Mouse (Mus musculus) kidney, embryonic 16.5 days (tissue): ENCODE measurements around the gene Crebrf. TPM values are rescaled to one million over a fixed set of nuclear protein-coding genes. Genes with fewer than 3 reads are reported as not detected.

Experiments
- ATAC-seq: fragments of 200-750 bp; cut with Nextera tagmentation; 2 replicates; pipeline ENCODE4 v1.8.0; 2017; ENCODE audit warnings: moderate TSS enrichment; ENCODE audit not compliant: low FRiP score, low TSS enrichment
- H3K27ac ChIP-seq: fragments of 300-500 bp; sonication (generic); 2 replicates; pipeline ENCODE4 v1.5.1; 2014; ENCODE audit warnings: low read length
- H3K27me3 ChIP-seq: fragments of 300-500 bp; sonication (generic); 2 replicates; pipeline ENCODE4 v1.6.1; 2014; ENCODE audit warnings: low read length, control low read depth, mixed read lengths; ENCODE audit not compliant: insufficient read depth
- H3K36me3 ChIP-seq: fragments of 300-500 bp; sonication (generic); 2 replicates; pipeline ENCODE4 v1.6.1; 2014; ENCODE audit warnings: low read length, control low read depth, mixed read lengths; ENCODE audit not compliant: insufficient read depth
- H3K4me1 ChIP-seq: fragments of 300-500 bp; sonication (generic); 2 replicates; pipeline ENCODE4 v1.6.1; 2014; ENCODE audit warnings: low read length, control low read depth, mixed read lengths; ENCODE audit not compliant: insufficient read depth
- H3K4me2 ChIP-seq: fragments of 300-500 bp; sonication (generic); replicated peaks from 2 replicates; pipeline ENCODE4 v1.6.1; 2014; ENCODE audit warnings: low read depth, low read length
- H3K4me3 ChIP-seq: fragments of 300-500 bp; sonication (generic); 2 replicates; pipeline ENCODE4 v1.5.1; 2014; ENCODE audit warnings: mild to moderate bottlenecking, low read length
- H3K9ac ChIP-seq: fragments of 300-500 bp; sonication (generic); replicated peaks from 2 replicates; pipeline ENCODE4 v1.6.1; 2014; ENCODE audit warnings: low read length
- H3K9me3 ChIP-seq: fragments of 300-500 bp; sonication (generic); 2 replicates; pipeline ENCODE4 v1.6.1; 2016; ENCODE audit warnings: low read length, control low read depth
- WGBS: fragments of 180-500 bp; shearing (Covaris S2); extraction: QIAGEN DNeasy Blood & Tissue Kit; methylation state at CpG from one replicate; pipeline ENCODE4 v1.1.7; 2014; 5-methylcytosine and 5-hydroxymethylcytosine counted together
- polyA plus RNA-seq: library from polyadenylated mRNA; unstranded; fragments of >200 nt; fragmentation: Nextera tagmentation; extraction: Ambion mirVana; gene quantifications from 2 replicates; pipeline ENCODE4 v1.2.1, GENCODE M21; 2015

Gene Crebrf
- polyA plus RNA-seq, 1 experiment from 2014 or later: 9.2 TPM

- ATAC-seq: no peak
- no peaks in the 10 kb centered on the region for H3K9me3 ChIP-seq
- H3K4me1 ChIP-seq: no peaks in the 10 kb centered on the region
- H3K4me3 ChIP-seq: no peak overlapping the region
- WGBS: 87% methylated on average over 13 of the region's 13 CpGs
- no peak overlapping the region for H3K4me2 ChIP-seq
- H3K27ac ChIP-seq: no peak overlapping the region
- no peak overlapping the region for H3K9ac ChIP-seq
- no peaks in the 10 kb centered on the region for H3K27me3 ChIP-seq
- H3K36me3 ChIP-seq: peaks cover 30% of the 10 kb centered on the region
Observed at GRCm38 (mm10) chr17:26701565-26701964, 13.9 kb upstream of the Crebrf start.

- H3K27me3 ChIP-seq: no peaks in the 10 kb centered on the region
- no peaks in the 10 kb centered on the region for H3K9me3 ChIP-seq
- no peak overlapping the region for H3K4me3 ChIP-seq
- H3K4me1 ChIP-seq: no peaks in the 10 kb centered on the region
- H3K27ac ChIP-seq: no peak overlapping the region
- H3K4me2 ChIP-seq: no peak overlapping the region
- no peak for ATAC-seq
- WGBS: 84% methylated on average over 4 of the region's 4 CpGs
- no peak overlapping the region for H3K9ac ChIP-seq
- peaks cover 25% of the 10 kb centered on the region for H3K36me3 ChIP-seq
Observed at GRCm38 (mm10) chr17:26702621-26703020, 12.8 kb upstream of the Crebrf start.

- H3K9me3 ChIP-seq: no peaks in the 10 kb centered on the region
- no peak overlapping the region for H3K27ac ChIP-seq
- no peak overlapping the region for H3K4me3 ChIP-seq
- H3K36me3 ChIP-seq: peaks cover 17% of the 10 kb centered on the region
- no peak overlapping the region for H3K9ac ChIP-seq
- no peak overlapping the region for H3K4me2 ChIP-seq
- no peak for ATAC-seq
- WGBS: 83% methylated on average over 4 of the region's 4 CpGs
- H3K27me3 ChIP-seq: no peaks in the 10 kb centered on the region
- H3K4me1 ChIP-seq: no peaks in the 10 kb centered on the region
Observed at GRCm38 (mm10) chr17:26703671-26704070, 11.8 kb upstream of the Crebrf start.

GRCm38 (mm10) chr17:26705463-26706359 is 9.7 kb upstream of the Crebrf start:
- no peaks in the 10 kb centered on the region for H3K4me1 ChIP-seq
- ATAC-seq: no peak
- H3K4me2 ChIP-seq: no peak overlapping the region
- no peak overlapping the region for H3K27ac ChIP-seq
- no peak overlapping the region for H3K4me3 ChIP-seq
- H3K9ac ChIP-seq: no peak overlapping the region
- WGBS: 66% methylated on average over 11 of the region's 11 CpGs
- H3K9me3 ChIP-seq: no peaks in the 10 kb centered on the region
- H3K36me3 ChIP-seq: no peaks in the 10 kb centered on the region
- H3K27me3 ChIP-seq: no peaks in the 10 kb centered on the region

- H3K9me3 ChIP-seq: no peaks in the 10 kb centered on the region
- H3K4me2 ChIP-seq: no peak overlapping the region
- no peak overlapping the region for H3K4me3 ChIP-seq
- H3K9ac ChIP-seq: no peak overlapping the region
- ATAC-seq: no peak
- no peaks in the 10 kb centered on the region for H3K4me1 ChIP-seq
- WGBS: 65% methylated on average over 7 of the region's 7 CpGs
- H3K27me3 ChIP-seq: no peaks in the 10 kb centered on the region
- no peak overlapping the region for H3K27ac ChIP-seq
- H3K36me3 ChIP-seq: no peaks in the 10 kb centered on the region
Observed at GRCm38 (mm10) chr17:26707066-26707465, 8.4 kb upstream of the Crebrf start.

GRCm38 (mm10) chr17:26708499-26708898 is 7.0 kb upstream of the Crebrf start:
- no peak overlapping the region for H3K4me3 ChIP-seq
- no peak for ATAC-seq
- H3K9ac ChIP-seq: no peak overlapping the region
- no peaks in the 10 kb centered on the region for H3K36me3 ChIP-seq
- no peaks in the 10 kb centered on the region for H3K4me1 ChIP-seq
- no peak overlapping the region for H3K4me2 ChIP-seq
- no peak overlapping the region for H3K27ac ChIP-seq
- H3K9me3 ChIP-seq: no peaks in the 10 kb centered on the region
- no peaks in the 10 kb centered on the region for H3K27me3 ChIP-seq

- Histone ChIP-seq H3K9me3 (no peaks in the 10 kb centered on the region), H3K9ac (no peak overlapping the region), H3K27me3 (no peaks in the 10 kb centered on the region), H3K27ac (no peak overlapping the region), H3K36me3 (no peaks in the 10 kb centered on the region), H3K4me1 (no peaks in the 10 kb centered on the region), H3K4me2 (no peak overlapping the region), H3K4me3 (no peak overlapping the region)
- no peak for ATAC-seq
- WGBS: 57% methylated on average over 9 of the region's 9 CpGs
Observed at GRCm38 (mm10) chr17:26708993-26709590, 6.4 kb upstream of the Crebrf start.

- H3K9ac ChIP-seq: no peak overlapping the region
- no peak overlapping the region for H3K4me2 ChIP-seq
- ATAC-seq: no peak
- H3K4me1 ChIP-seq: peaks cover 3% of the 10 kb centered on the region; the same call in 1 of the 2 replicates
- WGBS: 53% methylated on average over 6 of the region's 6 CpGs
- no peaks in the 10 kb centered on the region for H3K27me3 ChIP-seq
- H3K27ac ChIP-seq: no peak overlapping the region
- H3K36me3 ChIP-seq: no peaks in the 10 kb centered on the region
- no peak overlapping the region for H3K4me3 ChIP-seq
- H3K9me3 ChIP-seq: no peaks in the 10 kb centered on the region
Observed at GRCm38 (mm10) chr17:26710049-26710448, 5.4 kb upstream of the Crebrf start.

GRCm38 (mm10) chr17:26715916-26716717 is 667 bp downstream of the Crebrf start:
- Histone ChIP-seq H3K4me3 (peak overlapping the region; percentile 97), H3K4me2 (peak overlapping the region; percentile 69), H3K9me3 (no peaks in the 10 kb centered on the region), H3K4me1 (peaks cover 3% of the 10 kb centered on the region; the same call in 1 of the 2 replicates), H3K9ac (peak overlapping the region; percentile 76), H3K27ac (peak overlapping the region; percentile 95), H3K27me3 (no peaks in the 10 kb centered on the region), H3K36me3 (no peaks in the 10 kb centered on the region)
- WGBS: 0% methylated on average over 51 of the region's 75 CpGs
- peak; percentile 99 for ATAC-seq
